Mouse (Mus musculus): ENCODE data around the gene Svip. TPM values are rescaled to one million over a fixed set of nuclear protein-coding genes. Genes with fewer than 3 reads are reported as not detected.

The Svip gene
- 0.48 to 2.1 TPM (median 0.76 TPM) in 4 replicates for total RNA-seq (2023; ENCODE audit: inconsistent age)

DNA sequence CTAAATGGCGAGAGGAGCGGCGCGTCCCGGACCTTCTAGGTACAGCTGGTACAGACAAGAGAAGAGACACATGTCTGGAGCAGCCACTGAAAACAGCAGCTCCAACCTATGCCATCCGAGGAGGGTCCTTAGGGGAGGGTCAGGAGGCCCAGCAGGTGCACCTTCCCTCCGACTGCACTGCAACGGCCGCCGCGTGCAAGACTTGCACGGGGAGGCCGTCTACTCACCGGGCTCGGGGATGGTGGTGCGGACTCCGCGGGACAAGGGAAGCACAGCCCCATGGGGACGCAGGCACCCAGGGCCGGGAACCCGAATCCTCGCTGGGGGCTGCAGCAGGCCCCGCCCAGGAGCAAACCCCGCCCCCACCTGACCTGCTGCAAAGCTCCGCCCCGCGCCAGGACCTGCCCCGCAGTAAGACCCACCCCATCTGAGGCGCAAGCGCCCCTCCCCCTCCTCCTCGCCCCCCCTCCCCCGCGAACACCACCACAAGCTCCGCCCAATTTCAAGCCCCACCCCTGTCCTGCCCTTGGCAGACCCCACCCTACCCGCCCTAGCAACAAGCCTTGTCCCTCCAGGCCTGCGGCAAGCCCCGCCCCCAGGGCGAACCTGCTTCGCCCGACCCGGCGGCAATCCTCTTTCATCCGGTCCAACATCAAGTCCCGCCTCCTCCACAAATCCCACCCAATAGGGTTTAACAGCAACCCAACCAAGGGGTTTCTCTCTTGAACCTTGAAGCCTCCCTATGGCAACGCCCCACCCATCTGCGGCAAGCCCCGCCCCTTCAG, at the start of gene Svip:
Gene Svip (minus strand): TSS at position 508 of the 785 bp plus-strand sequence.

DNA sequence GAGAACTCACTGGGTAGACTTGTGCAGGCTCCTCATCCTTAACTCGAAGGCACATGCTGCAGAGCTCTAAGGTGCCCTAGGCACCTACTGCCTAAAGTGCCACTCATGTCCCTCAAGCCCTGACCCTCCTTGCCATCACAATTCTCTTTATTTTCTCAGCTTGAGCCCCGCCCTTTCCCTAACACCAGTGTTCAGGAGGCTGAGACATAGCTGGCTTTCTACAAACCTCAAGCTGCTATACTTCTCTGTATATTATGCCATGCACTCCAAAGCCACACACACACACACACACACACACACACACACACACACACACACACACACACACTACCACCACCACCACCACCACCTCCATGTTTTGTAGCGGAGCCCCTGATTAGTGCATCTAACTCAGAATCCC, 9.8 kb upstream of the Svip start, which contains the start of gene 1700015G11Rik:
Gene 1700015G11Rik (minus strand): TSS at position 101 of the 400 bp plus-strand sequence.

Other genes with a start within 250 kb of the Svip start
- 4.9 to 6.5 TPM (median 5.0 TPM) in 4 replicates for gene Gas2, start 144.0 kb downstream of the Svip start, total RNA-seq (2023; ENCODE audit: inconsistent age)
- gene Fancf, start 143.8 kb downstream of the Svip start, total RNA-seq (2023; ENCODE audit: inconsistent age), result 3.2 to 6.1 TPM (median 4.5 TPM) in 4 replicates
- not detected in 4 replicates for gene 1700015G11Rik, start 9.7 kb upstream of the Svip start, total RNA-seq (2023; ENCODE audit: inconsistent age)

Data from B cell, adult (primary cell).